Mouse (Mus musculus) limb, embryonic 11.5 days (tissue): ENCODE data around the gene Il6ra. TPM values are rescaled to one million over a fixed set of nuclear protein-coding genes. Genes with fewer than 3 reads are reported as not detected.

Experiments used
- ATAC-seq: fragments of 200-750 bp; cut with Nextera tagmentation; 2 replicates; pipeline ENCODE4 v1.8.0; 2017; ENCODE audit warnings: low read depth; ENCODE audit not compliant: insufficient number of reproducible peaks, low FRiP score, low TSS enrichment
- DNase-seq: peaks from one replicate; pipeline ENCODE4 v3.0.0-alpha.2; 2015; ENCODE audit warnings: low spot score
- H3K27ac ChIP-seq: fragments of 300-500 bp; sonication (generic); replicated peaks from 2 replicates; pipeline ENCODE4 v1.5.1; 2014; ENCODE audit warnings: low read depth, mild to moderate bottlenecking, low read length
- H3K27me3 ChIP-seq: fragments of 300-500 bp; sonication (generic); 2 replicates; pipeline ENCODE4 v1.6.1; 2014; ENCODE audit warnings: mild to moderate bottlenecking, low read length, mixed read lengths; ENCODE audit not compliant: control insufficient read depth, insufficient read depth
- H3K36me3 ChIP-seq: fragments of 300-500 bp; sonication (generic); 2 replicates; pipeline ENCODE4 v1.6.1; 2014; ENCODE audit warnings: mild to moderate bottlenecking, low read length, moderate library complexity, mixed read lengths; ENCODE audit not compliant: control insufficient read depth, insufficient read depth
- H3K4me1 ChIP-seq: fragments of 300-500 bp; sonication (generic); 2 replicates; pipeline ENCODE4 v1.6.1; 2014; ENCODE audit warnings: low read length, mixed read lengths; ENCODE audit not compliant: control insufficient read depth, insufficient read depth
- H3K4me2 ChIP-seq: fragments of 300-500 bp; sonication (generic); 2 replicates; pipeline ENCODE4 v1.6.1; 2014; ENCODE audit warnings: low read depth, mild to moderate bottlenecking, moderate library complexity; ENCODE audit not compliant: severe bottlenecking
- H3K4me3 ChIP-seq: fragments of 300-500 bp; sonication (generic); 2 replicates; pipeline ENCODE4 v1.5.1; 2014; ENCODE audit warnings: low read depth, low read length
- H3K9ac ChIP-seq: fragments of 300-500 bp; sonication (generic); 2 replicates; pipeline ENCODE4 v1.6.1; 2014; ENCODE audit warnings: mild to moderate bottlenecking, low read length
- H3K9me3 ChIP-seq: fragments of 300-500 bp; sonication (generic); 2 replicates; pipeline ENCODE4 v1.6.1; 2016; ENCODE audit warnings: low read length; ENCODE audit not compliant: control insufficient read depth
- WGBS: fragments of 180-500 bp; shearing (Covaris S2); extraction: QIAGEN DNeasy Blood & Tissue Kit; methylation state at CpG from one replicate; pipeline ENCODE4 v1.1.7; 2014; 5-methylcytosine and 5-hydroxymethylcytosine counted together
- polyA plus RNA-seq: library from polyadenylated mRNA; unstranded; fragments of >200 nt; fragmentation: Nextera tagmentation; extraction: Ambion mirVana; gene quantifications from 2 replicates; pipeline ENCODE4 v1.2.1, GENCODE M21; 2014

The Il6ra gene
- polyA plus RNA-seq, 1 experiment from 2014 or later = 0.40 TPM

- Histone ChIP-seq H3K27ac (no peak overlapping the region), H3K36me3 (no peaks in the 10 kb centered on the region), H3K9ac (no peak overlapping the region), H3K4me1 (no peaks in the 10 kb centered on the region), H3K9me3 (no peaks in the 10 kb centered on the region), H3K4me2 (no peak overlapping the region), H3K27me3 (no peaks in the 10 kb centered on the region), H3K4me3 (no peak overlapping the region)
- WGBS = 96% methylated on average over 6 of the region's 6 CpGs
- ATAC-seq = no peak
- DNase-seq = no peak
Observed at GRCm38 (mm10) chr3:89848083-89848482, 64.9 kb downstream of the Il6ra start.

GRCm38 (mm10) chr3:89847596-89847995, 65.4 kb downstream of the Il6ra start:
- Histone ChIP-seq H3K9ac (no peak overlapping the region), H3K36me3 (no peaks in the 10 kb centered on the region), H3K4me1 (no peaks in the 10 kb centered on the region), H3K27me3 (no peaks in the 10 kb centered on the region), H3K4me3 (no peak overlapping the region), H3K9me3 (no peaks in the 10 kb centered on the region), H3K27ac (no peak overlapping the region), H3K4me2 (no peak overlapping the region)
- ATAC-seq (no peak), DNase-seq (no peak)
- WGBS = 85% methylated on average over 6 of the region's 6 CpGs

GRCm38 (mm10) chr3:89847126-89847525, 65.9 kb downstream of the Il6ra start:
- Histone ChIP-seq H3K27ac (no peak overlapping the region), H3K4me2 (no peak overlapping the region), H3K27me3 (no peaks in the 10 kb centered on the region), H3K9me3 (no peaks in the 10 kb centered on the region), H3K4me3 (no peak overlapping the region), H3K4me1 (no peaks in the 10 kb centered on the region), H3K36me3 (no peaks in the 10 kb centered on the region), H3K9ac (no peak overlapping the region)
- WGBS = 79% methylated on average over 3 of the region's 3 CpGs
- no peak for DNase-seq
- no peak for ATAC-seq

- H3K9ac ChIP-seq = no peak overlapping the region
- no peak for ATAC-seq
- H3K4me2 ChIP-seq = no peak overlapping the region
- WGBS = 83% methylated on average over 9 of the region's 9 CpGs
- H3K27me3 ChIP-seq = no peaks in the 10 kb centered on the region
- H3K4me1 ChIP-seq = no peaks in the 10 kb centered on the region
- H3K27ac ChIP-seq = no peak overlapping the region
- H3K36me3 ChIP-seq = no peaks in the 10 kb centered on the region
- no peak for DNase-seq
- no peaks in the 10 kb centered on the region for H3K9me3 ChIP-seq
- no peak overlapping the region for H3K4me3 ChIP-seq
Observed at GRCm38 (mm10) chr3:89845814-89846213, 67.2 kb downstream of the Il6ra start.

- WGBS = 68% methylated on average over 9 of the region's 9 CpGs
- Histone ChIP-seq H3K27me3 (no peaks in the 10 kb centered on the region), H3K4me1 (no peaks in the 10 kb centered on the region), H3K4me3 (no peak overlapping the region), H3K9me3 (no peaks in the 10 kb centered on the region), H3K4me2 (no peak overlapping the region), H3K9ac (no peak overlapping the region), H3K27ac (no peak overlapping the region), H3K36me3 (no peaks in the 10 kb centered on the region)
- DNase-seq (no peak), ATAC-seq (no peak)
Observed at GRCm38 (mm10) chr3:89843148-89843547, 69.8 kb downstream of the Il6ra start.

- H3K9me3 ChIP-seq = no peaks in the 10 kb centered on the region
- H3K4me3 ChIP-seq = no peak overlapping the region
- no peak overlapping the region for H3K27ac ChIP-seq
- no peak overlapping the region for H3K9ac ChIP-seq
- ATAC-seq (no peak), DNase-seq (peak; percentile 60)
- WGBS = 75% methylated on average over 4 of the region's 4 CpGs
- H3K4me1 ChIP-seq = no peaks in the 10 kb centered on the region
- H3K27me3 ChIP-seq = no peaks in the 10 kb centered on the region
- H3K36me3 ChIP-seq = no peaks in the 10 kb centered on the region
- H3K4me2 ChIP-seq = no peak overlapping the region
Observed at GRCm38 (mm10) chr3:89842258-89842657, 70.7 kb downstream of the Il6ra start.

- Histone ChIP-seq H3K36me3 (no peaks in the 10 kb centered on the region), H3K4me3 (no peak overlapping the region), H3K4me1 (peaks cover 8% of the 10 kb centered on the region; the same call in 1 of the 2 replicates), H3K27ac (no peak overlapping the region), H3K9ac (no peak overlapping the region), H3K9me3 (no peaks in the 10 kb centered on the region), H3K4me2 (no peak overlapping the region), H3K27me3 (peaks cover 34% of the 10 kb centered on the region)
- 41% methylated on average over 8 of the region's 8 CpGs for WGBS
- no peak for ATAC-seq
- no peak for DNase-seq
Observed at GRCm38 (mm10) chr3:89835362-89835761, 77.6 kb downstream of the Il6ra start.

- Histone ChIP-seq H3K9ac (peak within 1 kb of the TSS; percentile 49), H3K36me3 (no peaks in the 10 kb centered on the region), H3K4me2 (peak within 1 kb of the TSS; percentile 62), H3K27me3 (peaks cover 47% of the 10 kb centered on the region), H3K4me1 (peaks cover 8% of the 10 kb centered on the region; the same call in 1 of the 2 replicates), H3K9me3 (no peaks in the 10 kb centered on the region), H3K27ac (no peak within 1 kb of the TSS), H3K4me3 (peak within 1 kb of the TSS; percentile 43)
- ATAC-seq (no peak), DNase-seq (peak; percentile 52)
- 2% methylated on average over 96 of the region's 96 CpGs for WGBS
Observed at GRCm38 (mm10) chr3:89830815-89831591, 82.0 kb downstream of the Il6ra start, which contains the start of gene She. She (plus strand) TSS chr3:89831370.
